14 mouse cellular contexts compared by ENCODE assay signal in the genomic region with DNA sequence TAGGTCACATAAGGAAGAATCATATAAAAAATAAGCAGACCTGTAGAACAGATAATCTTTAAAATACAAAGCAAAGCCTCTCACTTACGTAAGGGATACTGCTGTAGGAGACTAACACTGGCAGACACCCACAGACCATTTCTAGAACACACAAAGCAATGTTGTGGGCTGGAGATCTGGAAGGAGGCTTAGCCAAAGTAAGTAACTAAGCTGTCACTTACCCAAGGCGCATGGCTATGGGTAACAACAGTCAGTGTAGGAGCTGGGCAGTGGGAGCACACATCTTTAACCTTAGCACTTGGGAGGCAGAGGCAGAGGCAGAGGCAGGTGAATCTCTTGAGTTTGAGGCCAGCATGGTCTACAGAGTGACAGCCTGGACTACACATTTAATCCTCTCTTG.
"Had no signal": no experiment of that assay in that cellular context is flagged by ENCODE, and none has a peak within 500 bp of the region (broad histone marks: within the 10 kb centered on the region; RNA-seq: fewer than 3 reads in every experiment).

No protein-coding gene starts in this region.

- H3K4me1 ChIP-seq: midbrain, embryonic 10.5 days; neural tube, embryonic 12.5 days had no signal

- H3K9me3 ChIP-seq: kidney, embryonic 15.5 days; limb, embryonic 15.5 days; liver, embryonic 12.5 days; midbrain, embryonic 10.5 days; neural tube, embryonic 12.5 days had no signal

- H3K9ac ChIP-seq: kidney, embryonic 15.5 days; limb, embryonic 15.5 days; liver, embryonic 12.5 days; lung, embryonic 14.5 days; neural tube, embryonic 12.5 days had no signal

- H3K27me3 ChIP-seq: kidney, embryonic 15.5 days; limb, embryonic 15.5 days; liver, embryonic 12.5 days; neural tube, embryonic 12.5 days had no signal

- DNase-seq: kidney, adult 18-20 months; kidney, postnatal 14 days; layer of hippocampus, postnatal 36 days; lung, embryonic 14.5 days; lung, postnatal 10 days; lung, postnatal 4 days; midbrain, embryonic 14.5 days; right cerebral cortex, postnatal 14 days; thymus, postnatal 14 days had no signal

- H3K4me3 ChIP-seq: kidney, embryonic 15.5 days; limb, embryonic 15.5 days; liver, embryonic 12.5 days; midbrain, embryonic 10.5 days; neural tube, embryonic 12.5 days had no signal

- H3K4me2 ChIP-seq: kidney, embryonic 15.5 days; limb, embryonic 15.5 days; liver, embryonic 12.5 days; lung, embryonic 14.5 days; neural tube, embryonic 12.5 days had no signal

- H3K27ac ChIP-seq: kidney, embryonic 15.5 days; limb, embryonic 15.5 days; liver, embryonic 12.5 days; midbrain, embryonic 10.5 days; neural tube, embryonic 12.5 days had no signal

- ATAC-seq: liver, embryonic 12.5 days had no signal
